Mouse (Mus musculus) C2C12 (cell line): ENCODE measurements around the gene Fars2.

Experiments
- CTCF ChIP-seq: IDR thresholded peaks from one replicate; pipeline ENCODE4 v1.5.1; 2011; ENCODE audit not compliant: control insufficient read depth, insufficient read depth, insufficient read length
- FOSL1 ChIP-seq: IDR thresholded peaks from one replicate; pipeline ENCODE4 v1.8.0; 2011; ENCODE audit warnings: mild to moderate bottlenecking, low read length; ENCODE audit not compliant: poor library complexity, insufficient read depth, severe bottlenecking
- MAX ChIP-seq: IDR thresholded peaks from one replicate; pipeline ENCODE4 v1.6.1; 2011; ENCODE audit warnings: mild to moderate bottlenecking, control low read depth
- MYOD1 ChIP-seq: IDR thresholded peaks from one replicate; pipeline ENCODE4 v1.6.1; 2011; ENCODE audit warnings: low read depth; ENCODE audit not compliant: control insufficient read depth, insufficient read length
- USF1 ChIP-seq: IDR thresholded peaks from one replicate; pipeline ENCODE4 v1.6.1; 2011; ENCODE audit warnings: low read depth, mild to moderate bottlenecking, control low read depth, moderate library complexity

GRCm38 (mm10) chr13:36448565-36448964 lies 331.4 kb downstream of the Fars2 start:
- TF ChIP-seq CTCF (no peak), MYOD1 (no peak), MAX (no peak), FOSL1 (no peak), USF1 (no peak)
